Mouse (Mus musculus) bone marrow macrophage, adult 2 months (primary cell): ENCODE measurements around the gene Cbr2.

Experiments used
- CTCF ChIP-seq: IDR thresholded peaks from 2 replicates; pipeline ENCODE4 v1.5.1; 2012; ENCODE audit warnings: low read depth, mild to moderate bottlenecking, low read length, moderate library complexity
- POLR2A ChIP-seq: IDR thresholded peaks from 2 replicates; pipeline ENCODE4 v1.6.1; 2012; ENCODE audit warnings: mild to moderate bottlenecking, low read depth, low read length, borderline replicate concordance

- TF ChIP-seq CTCF (no peak), POLR2A (no peak)
Measured at GRCm38 (mm10) chr11:120684660-120685059, 47.3 kb downstream of the Cbr2 start.
